Mouse (Mus musculus) erythroblast, embryonic 14.5 days (primary cell): ENCODE results near the gene Gm35315.

Experiments
- GATA1 ChIP-seq: IDR thresholded peaks from 2 replicates; pipeline ENCODE4 v1.6.1; 2012; ENCODE audit warnings: low read length, inconsistent platforms, mixed read lengths
- TAL1 ChIP-seq: IDR thresholded peaks from 3 replicates; pipeline ENCODE4 v1.6.1; 2012; ENCODE audit warnings: low read length, inconsistent platforms, mixed read lengths

GRCm38 (mm10) chr5:110139325-110139724 lies 45.1 kb upstream of the Gm35315 start:
- TF ChIP-seq TAL1 (no peak), GATA1 (no peak)
